Mouse (Mus musculus): ENCODE data around the gene Tlr12. TPM values are rescaled to one million over a fixed set of nuclear protein-coding genes. Genes with fewer than 3 reads are reported as not detected.
A peak's percentile ranks its signal among the peaks of the same experiment; 100 is the strongest.

Gene Tlr12
- polyA plus RNA-seq, 1 experiment from 2014 or later = 2.4 TPM

DNA sequence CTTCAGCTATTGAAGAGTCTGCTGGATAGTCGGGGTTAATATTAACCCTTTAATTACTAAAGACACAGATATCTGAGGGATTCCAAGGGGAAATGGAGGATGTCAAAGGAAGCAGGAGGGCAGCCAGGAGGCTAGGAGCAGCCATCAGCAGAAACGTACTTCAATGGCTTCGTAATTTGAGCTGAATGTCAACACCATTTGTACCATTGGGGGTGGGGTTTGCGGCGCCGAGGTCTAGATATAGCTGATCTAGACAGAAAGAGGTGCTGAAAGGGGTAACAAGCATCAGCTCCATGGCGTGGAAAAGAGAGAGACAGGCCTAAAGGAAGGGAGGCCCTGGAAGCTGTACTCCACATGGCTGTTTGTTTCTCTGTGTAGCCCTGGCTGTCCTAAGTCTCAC, 28.3 kb upstream of the Tlr12 start:
- H3K27me3 ChIP-seq (replicated peaks) = no peaks in the 10 kb centered on the region
- ATAC-seq = no peak
- H3K9ac ChIP-seq = no peak overlapping the region
- WGBS = 36% methylated on average over 7 of the region's 7 CpGs
- no peak overlapping the region for H3K27ac ChIP-seq
- no peak overlapping the region for H3K4me3 ChIP-seq (replicated peaks)
- H3K4me1 ChIP-seq (replicated peaks) = peaks cover 17% of the 10 kb centered on the region
- no peaks in the 10 kb centered on the region for H3K36me3 ChIP-seq
- no peak overlapping the region for H3K4me2 ChIP-seq (replicated peaks)
- no peaks in the 10 kb centered on the region for H3K9me3 ChIP-seq

DNA sequence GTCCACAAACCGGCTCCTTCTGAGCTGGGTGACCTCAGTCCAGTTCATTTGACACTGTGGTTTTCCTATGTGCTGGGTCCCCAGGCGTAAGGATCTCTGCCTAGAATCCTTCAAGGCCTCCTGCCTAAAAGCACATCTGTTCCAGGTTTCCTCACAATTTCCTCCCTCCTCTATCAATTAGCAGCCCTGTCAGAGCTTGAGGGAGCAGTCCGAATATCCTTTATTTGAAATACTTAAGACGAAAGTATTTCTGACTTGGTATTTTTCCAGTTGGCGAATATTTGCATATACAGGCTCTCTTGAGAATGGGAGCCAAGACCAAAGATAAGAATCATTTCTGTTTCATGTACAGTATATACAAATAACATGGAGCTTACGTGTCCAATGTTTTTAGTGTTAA, 27.5 kb upstream of the Tlr12 start:
- Histone ChIP-seq H3K9ac (no peak overlapping the region), H3K4me3 (replicated peaks) (no peak overlapping the region), H3K27ac (no peak overlapping the region), H3K36me3 (no peaks in the 10 kb centered on the region), H3K4me2 (replicated peaks) (no peak overlapping the region), H3K27me3 (replicated peaks) (no peaks in the 10 kb centered on the region), H3K9me3 (no peaks in the 10 kb centered on the region), H3K4me1 (replicated peaks) (peaks cover 20% of the 10 kb centered on the region)
- WGBS = 59% methylated on average over 6 of the region's 6 CpGs
- ATAC-seq = no peak

DNA sequence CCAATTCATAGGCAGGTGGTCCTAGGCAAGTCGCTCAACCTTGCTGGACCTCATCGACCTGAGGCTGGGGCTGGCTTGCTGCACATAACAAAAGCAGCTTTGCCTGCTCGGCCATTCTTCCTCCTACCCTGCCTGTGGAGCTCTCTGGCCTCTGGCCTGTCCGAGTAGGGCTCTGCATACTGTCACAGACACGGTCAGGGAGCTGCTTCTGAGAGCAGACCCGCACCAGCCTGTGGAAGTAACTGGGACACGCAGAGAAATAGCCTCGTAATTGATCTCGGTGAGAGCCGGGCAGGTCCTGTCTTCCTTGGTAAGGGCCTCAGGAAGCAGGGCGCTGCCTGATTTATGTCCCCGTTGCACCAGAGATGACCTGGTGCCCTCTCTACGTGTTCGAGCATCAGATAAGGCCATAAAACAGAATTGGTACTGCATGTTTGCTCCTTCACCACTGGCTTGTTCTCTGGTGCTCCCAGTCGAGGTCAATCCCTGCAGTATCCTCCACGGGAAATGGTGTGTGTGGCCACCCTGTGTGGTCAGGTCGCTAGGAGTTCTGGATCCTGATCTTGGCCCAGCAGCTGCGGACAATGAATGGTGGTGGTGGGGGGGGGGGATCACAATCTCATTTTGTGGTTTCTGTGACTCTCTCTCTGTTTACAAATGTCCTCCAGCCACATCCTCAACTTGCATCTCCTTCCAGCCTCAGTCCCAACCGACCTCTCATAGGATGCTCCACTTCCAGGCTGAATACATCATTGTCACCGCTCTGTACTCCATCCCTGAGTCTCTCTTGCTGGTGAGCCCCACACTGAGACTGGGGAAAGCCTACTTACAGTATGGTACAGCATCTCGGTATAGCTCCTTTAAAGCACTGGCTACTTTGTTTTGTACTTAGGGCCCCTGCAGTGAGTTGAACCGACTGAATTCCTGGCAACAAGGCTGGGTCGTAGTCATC, 23.6 kb upstream of the Tlr12 start:
- H3K9ac ChIP-seq = no peak overlapping the region; the same call in 1 of the 2 replicates
- peak overlapping the region; percentile 54 for H3K27ac ChIP-seq

DNA sequence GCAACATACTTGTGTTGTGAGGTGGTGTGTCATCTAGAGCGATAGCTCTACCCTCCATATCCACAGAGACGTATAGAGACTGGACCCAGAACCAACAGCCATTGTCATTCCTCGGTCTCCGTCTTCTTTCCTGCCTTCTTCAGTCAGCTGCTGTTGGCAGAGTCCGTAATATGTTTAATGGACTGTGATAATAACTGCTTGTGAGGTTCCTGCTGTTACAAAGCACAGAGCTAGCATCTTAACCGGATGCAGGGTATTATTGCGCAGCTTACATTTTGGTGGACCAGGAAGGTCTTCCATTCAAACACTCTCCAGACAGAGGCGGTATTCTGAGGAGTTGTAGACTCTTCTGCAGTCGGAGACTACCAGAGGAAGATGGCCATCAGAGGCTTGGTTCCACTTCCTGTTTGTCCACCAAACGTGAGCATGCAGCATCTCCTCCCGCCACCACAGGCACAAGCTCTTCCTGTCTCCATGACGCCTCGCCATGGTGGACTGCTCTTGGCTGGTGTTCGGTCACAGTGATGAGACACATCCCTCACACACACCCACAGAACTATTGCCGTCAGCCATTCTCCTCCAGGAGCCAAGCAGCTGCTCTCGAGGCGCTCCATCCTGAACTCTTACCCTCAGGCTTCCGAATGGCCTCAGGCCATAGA, 20.0 kb upstream of the Tlr12 start:
- no peak for ATAC-seq
- no peak overlapping the region for H3K9ac ChIP-seq
- peaks cover 33% of the 10 kb centered on the region for H3K4me1 ChIP-seq (replicated peaks)
- H3K27ac ChIP-seq = 0 out of 2 replicates have a peak overlapping the region, but pooled peaks have one; percentile 39
- no peaks in the 10 kb centered on the region for H3K27me3 ChIP-seq (replicated peaks)
- H3K36me3 ChIP-seq = no peaks in the 10 kb centered on the region
- no peak overlapping the region for H3K4me2 ChIP-seq (replicated peaks)
- H3K4me3 ChIP-seq (replicated peaks) = no peak overlapping the region
- no peaks in the 10 kb centered on the region for H3K9me3 ChIP-seq
- WGBS = 76% methylated on average over 18 of the region's 18 CpGs

More for the DNA sequence above, 23.6 kb upstream of the Tlr12 start:
- peak; percentile 46 for ATAC-seq
- WGBS = 28% methylated on average over 23 of the region's 23 CpGs
- Histone ChIP-seq H3K4me2 (replicated peaks) (no peak overlapping the region), H3K27me3 (replicated peaks) (no peaks in the 10 kb centered on the region), H3K9me3 (no peaks in the 10 kb centered on the region), H3K4me3 (replicated peaks) (no peak overlapping the region), H3K4me1 (replicated peaks) (peaks cover 21% of the 10 kb centered on the region), H3K36me3 (no peaks in the 10 kb centered on the region)

DNA sequence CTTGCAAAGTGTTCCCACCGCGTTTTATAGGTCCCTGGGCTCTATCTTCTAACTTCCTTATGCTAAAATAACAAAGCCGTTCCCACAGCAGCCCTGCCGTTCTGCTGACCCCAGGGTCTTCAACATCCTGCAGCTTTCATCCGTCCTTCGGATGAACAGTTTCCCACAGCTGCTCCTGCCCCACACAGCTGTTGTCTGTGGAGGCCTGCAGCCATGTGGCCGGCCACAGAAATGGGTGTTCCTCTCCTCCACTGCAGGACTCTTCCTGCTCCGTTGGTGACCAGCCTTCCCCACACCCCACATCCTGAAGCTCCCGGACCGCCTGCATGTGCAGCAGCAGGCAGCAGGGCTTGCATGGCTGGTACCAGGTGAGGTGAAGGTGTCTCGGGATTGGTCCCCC, 18.8 kb upstream of the Tlr12 start:
- H3K4me2 ChIP-seq (replicated peaks) = no peak overlapping the region
- no peak overlapping the region for H3K9ac ChIP-seq
- 29% methylated on average over 11 of the region's 11 CpGs for WGBS
- no peak overlapping the region for H3K4me3 ChIP-seq (replicated peaks)
- H3K4me1 ChIP-seq (replicated peaks) = peaks cover 33% of the 10 kb centered on the region
- ATAC-seq = peak; percentile 69
- H3K27ac ChIP-seq = peak overlapping the region; percentile 39
- H3K27me3 ChIP-seq (replicated peaks) = no peaks in the 10 kb centered on the region
- no peaks in the 10 kb centered on the region for H3K9me3 ChIP-seq
- no peaks in the 10 kb centered on the region for H3K36me3 ChIP-seq

DNA sequence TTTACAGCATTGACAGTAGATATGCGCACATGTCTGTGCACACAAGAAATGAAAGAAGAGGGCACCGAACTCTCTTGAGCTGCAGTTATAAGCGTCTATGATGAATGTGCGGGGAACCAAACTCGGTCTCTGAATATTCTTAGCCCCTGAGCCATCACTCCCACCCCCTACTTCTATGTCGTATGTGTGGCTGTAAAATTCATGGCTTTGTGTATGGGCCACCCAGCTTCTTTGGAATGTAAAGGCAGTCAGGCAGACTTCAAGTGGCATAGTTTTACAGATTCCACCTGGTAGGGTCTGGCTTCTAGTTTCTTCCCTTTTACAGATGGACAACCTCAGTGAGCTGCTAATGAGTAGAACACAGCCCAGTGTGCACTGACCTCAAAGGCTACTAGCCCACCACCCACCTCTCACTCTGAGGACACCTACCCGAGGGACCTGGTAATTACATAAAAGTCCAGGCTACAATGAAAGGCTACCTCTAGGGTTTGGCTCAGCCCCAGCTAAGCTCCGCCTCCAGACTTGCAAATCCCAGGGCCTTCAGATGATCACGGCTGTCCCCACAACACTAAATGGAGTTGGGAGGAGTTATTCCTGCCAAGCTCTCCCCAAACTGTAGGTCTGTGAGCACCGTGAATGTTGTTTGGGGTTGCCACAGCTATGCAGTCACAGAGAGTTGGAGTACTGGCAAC, 17.6 kb upstream of the Tlr12 start:
- peaks cover 27% of the 10 kb centered on the region for H3K4me1 ChIP-seq (replicated peaks)
- H3K27me3 ChIP-seq (replicated peaks) = no peaks in the 10 kb centered on the region
- H3K36me3 ChIP-seq = no peaks in the 10 kb centered on the region
- H3K4me3 ChIP-seq (replicated peaks) = no peak overlapping the region
- H3K9ac ChIP-seq = no peak overlapping the region
- no peaks in the 10 kb centered on the region for H3K9me3 ChIP-seq
- 39% methylated on average over 10 of the region's 10 CpGs for WGBS
- H3K4me2 ChIP-seq (replicated peaks) = no peak overlapping the region
- peak overlapping the region; percentile 39 for H3K27ac ChIP-seq
- ATAC-seq = peak; percentile 46

DNA sequence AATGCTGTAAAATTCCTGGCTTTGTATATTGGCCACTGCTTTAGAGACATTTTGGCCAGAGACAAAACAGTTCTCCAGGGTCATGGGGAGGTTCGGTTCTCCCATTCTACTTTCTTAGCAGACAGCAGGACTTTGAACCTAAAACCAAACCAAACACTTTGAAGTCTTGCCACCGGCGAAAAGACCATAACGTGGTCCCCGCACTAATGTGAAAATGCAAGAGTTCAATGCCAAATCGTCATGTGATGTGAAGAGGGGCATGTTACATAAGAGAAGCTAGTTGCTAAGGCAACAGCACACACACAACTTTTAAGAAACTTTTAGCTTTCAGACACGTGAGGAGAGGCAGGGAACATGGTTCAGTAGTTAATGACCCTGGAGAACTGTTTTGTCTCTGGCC, 17.0 kb upstream of the Tlr12 start:
- Histone ChIP-seq H3K9ac (no peak overlapping the region), H3K4me1 (replicated peaks) (peaks cover 27% of the 10 kb centered on the region), H3K4me3 (replicated peaks) (no peak overlapping the region), H3K9me3 (no peaks in the 10 kb centered on the region), H3K27ac (0 out of 2 replicates have a peak overlapping the region, but pooled peaks have one; percentile 39), H3K36me3 (no peaks in the 10 kb centered on the region), H3K4me2 (replicated peaks) (no peak overlapping the region), H3K27me3 (replicated peaks) (no peaks in the 10 kb centered on the region)
- 54% methylated on average over 7 of the region's 7 CpGs for WGBS
- no peak for ATAC-seq

DNA sequence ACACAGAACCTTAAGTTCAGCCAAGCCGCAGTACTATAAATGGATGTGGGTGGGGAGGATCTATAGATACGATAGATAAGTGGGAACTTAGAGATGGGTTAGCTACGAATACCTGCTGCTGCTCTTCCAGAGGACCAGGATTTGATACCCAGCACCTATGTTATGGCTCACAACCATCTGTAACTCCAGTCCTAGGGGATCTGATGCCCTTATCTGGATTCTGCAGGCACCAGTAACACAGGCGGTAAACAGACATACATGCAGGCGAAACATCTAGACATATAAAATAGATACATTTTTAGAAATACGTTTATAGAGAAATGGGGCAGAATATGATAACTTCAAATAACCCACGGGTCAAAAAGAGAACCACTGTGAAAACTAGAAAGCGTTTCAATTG, 2.7 kb upstream of the Tlr12 start:
- Histone ChIP-seq H3K27me3 (replicated peaks) (no peaks in the 10 kb centered on the region), H3K36me3 (no peaks in the 10 kb centered on the region), H3K4me2 (replicated peaks) (no peak overlapping the region), H3K4me1 (replicated peaks) (peaks cover 10% of the 10 kb centered on the region), H3K27ac (no peak overlapping the region), H3K9me3 (no peaks in the 10 kb centered on the region), H3K9ac (no peak overlapping the region), H3K4me3 (replicated peaks) (no peak overlapping the region)
- ATAC-seq = no peak
- WGBS = 80% methylated on average over 8 of the region's 8 CpGs

DNA sequence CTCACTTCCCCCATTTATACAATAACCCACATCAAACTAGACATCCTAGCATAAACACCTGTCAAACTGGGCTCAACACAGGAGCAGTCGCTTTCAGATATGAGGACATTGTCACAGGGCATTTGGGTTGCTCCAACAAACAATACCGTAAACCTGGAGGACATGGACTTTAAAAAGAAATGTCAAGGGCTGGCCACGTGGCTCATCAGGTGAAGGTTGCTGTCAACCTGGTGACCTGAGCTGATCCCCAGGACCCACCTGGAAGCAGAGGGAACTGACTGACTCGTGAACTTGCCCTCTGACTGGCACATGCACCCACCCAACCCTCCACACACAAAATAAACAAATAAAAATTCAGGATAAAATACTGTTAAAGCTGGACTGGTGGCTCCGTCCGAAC, 2.2 kb upstream of the Tlr12 start:
- H3K4me1 ChIP-seq (replicated peaks) = peaks cover 10% of the 10 kb centered on the region
- H3K36me3 ChIP-seq = no peaks in the 10 kb centered on the region
- H3K27ac ChIP-seq = no peak overlapping the region
- no peak overlapping the region for H3K4me2 ChIP-seq (replicated peaks)
- no peak for ATAC-seq
- H3K4me3 ChIP-seq (replicated peaks) = no peak overlapping the region
- no peaks in the 10 kb centered on the region for H3K27me3 ChIP-seq (replicated peaks)
- WGBS = 70% methylated on average over 6 of the region's 6 CpGs
- H3K9ac ChIP-seq = no peak overlapping the region
- H3K9me3 ChIP-seq = no peaks in the 10 kb centered on the region

DNA sequence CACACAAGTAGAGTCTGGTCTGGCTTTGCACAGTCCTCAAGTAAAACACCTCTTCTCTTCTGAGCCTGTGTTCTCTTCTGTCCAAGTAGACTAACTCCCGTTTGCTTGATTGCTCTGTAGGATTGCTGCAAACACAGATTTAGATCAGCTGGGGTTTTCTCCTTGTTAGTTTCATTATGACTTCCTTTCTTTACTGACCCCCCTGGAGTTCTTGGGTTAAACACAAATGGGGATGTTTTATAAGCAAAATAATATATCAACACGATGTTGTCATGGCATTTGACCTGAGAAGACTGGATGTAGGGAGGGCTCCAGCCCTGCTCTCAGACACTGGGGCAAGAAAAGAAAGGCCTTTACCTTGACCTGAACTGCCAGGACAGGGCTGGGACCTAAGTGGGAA, 544 bp upstream of the Tlr12 start:
- Histone ChIP-seq H3K4me1 (replicated peaks) (peaks cover 10% of the 10 kb centered on the region), H3K27me3 (replicated peaks) (no peaks in the 10 kb centered on the region), H3K9me3 (no peaks in the 10 kb centered on the region), H3K9ac (no peak overlapping the region), H3K36me3 (no peaks in the 10 kb centered on the region), H3K27ac (peak overlapping the region; percentile 48; the same call in 1 of the 2 replicates), H3K4me3 (replicated peaks) (no peak overlapping the region), H3K4me2 (replicated peaks) (no peak overlapping the region; the same call in 1 of the 2 replicates)
- ATAC-seq = no peak
- WGBS = 32% methylated on average over 2 of the region's 2 CpGs

DNA sequence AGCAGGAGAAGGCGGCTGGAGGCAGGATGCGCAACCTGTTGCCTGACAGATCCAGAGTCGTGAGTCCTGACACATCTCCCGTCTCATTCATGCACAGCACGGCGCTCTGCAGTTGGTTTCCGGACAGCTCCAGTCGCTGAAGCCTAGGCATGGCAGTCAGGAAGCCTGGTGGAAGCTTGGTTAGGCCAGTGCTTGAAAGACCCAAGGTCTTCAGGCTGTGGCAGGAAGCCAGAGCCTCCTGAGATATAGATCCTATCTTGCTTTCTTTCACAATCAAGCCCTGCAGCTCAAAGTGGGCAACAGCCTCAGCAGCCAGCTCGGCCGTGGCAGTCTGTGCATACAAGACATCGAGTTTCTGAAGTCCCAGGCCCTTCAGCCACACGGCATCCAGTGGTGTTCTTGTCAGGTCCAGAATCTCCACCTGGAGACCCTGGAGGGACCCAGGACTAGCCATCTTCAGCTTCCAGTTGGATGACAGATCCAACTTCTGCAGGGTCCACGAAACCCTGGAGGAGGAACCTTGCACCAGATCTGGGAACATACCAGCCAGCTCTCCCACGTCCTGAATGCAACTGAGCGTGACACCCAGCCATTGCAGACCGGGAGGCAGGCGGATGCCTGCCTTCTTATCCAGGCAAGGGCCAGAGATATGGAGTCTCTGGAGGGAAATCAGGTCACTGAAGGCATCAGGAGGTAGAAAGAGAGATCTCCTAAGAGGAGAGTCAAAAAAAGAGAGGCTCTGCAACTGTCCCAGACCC, 877 bp downstream of the Tlr12 start:
- Histone ChIP-seq H3K27ac (no peak overlapping the region), H3K4me1 (replicated peaks) (peaks cover 10% of the 10 kb centered on the region), H3K9me3 (no peaks in the 10 kb centered on the region), H3K36me3 (no peaks in the 10 kb centered on the region), H3K9ac (no peak overlapping the region), H3K4me2 (replicated peaks) (no peak overlapping the region), H3K4me3 (replicated peaks) (no peak overlapping the region), H3K27me3 (replicated peaks) (no peaks in the 10 kb centered on the region)
- WGBS = 70% methylated on average over 17 of the region's 17 CpGs
- ATAC-seq = no peak

DNA sequence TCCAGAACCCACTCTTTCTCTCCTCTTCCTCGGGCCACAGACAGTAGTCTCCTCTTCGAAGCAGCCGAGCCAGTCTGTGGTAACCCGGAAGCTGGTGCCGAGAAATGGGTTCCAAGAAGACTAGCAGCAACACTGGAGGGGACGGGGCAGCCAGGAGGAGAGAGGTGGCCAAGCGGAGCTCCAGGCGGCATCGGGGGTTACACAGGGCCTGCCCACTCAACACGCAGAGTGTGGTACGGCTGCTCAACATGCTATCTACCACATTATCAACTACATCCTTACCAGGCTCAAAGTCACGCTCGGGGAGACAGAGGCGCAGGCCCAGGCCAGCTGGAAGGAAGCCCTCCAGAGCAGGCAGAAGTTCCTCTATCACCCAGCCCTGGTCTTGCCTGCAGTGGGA, 2.7 kb downstream of the Tlr12 start:
- no peak for ATAC-seq
- H3K27me3 ChIP-seq (replicated peaks) = no peaks in the 10 kb centered on the region
- H3K36me3 ChIP-seq = no peaks in the 10 kb centered on the region
- no peak overlapping the region for H3K27ac ChIP-seq
- no peak overlapping the region for H3K4me2 ChIP-seq (replicated peaks)
- 90% methylated on average over 14 of the region's 14 CpGs for WGBS
- no peak overlapping the region for H3K4me3 ChIP-seq (replicated peaks)
- H3K9ac ChIP-seq = no peak overlapping the region
- peaks cover 11% of the 10 kb centered on the region for H3K4me1 ChIP-seq (replicated peaks)
- H3K9me3 ChIP-seq = no peaks in the 10 kb centered on the region

All from intestine, embryonic 15.5 days (tissue).